Mouse (Mus musculus): ENCODE results near the gene Ndufb2. TPM values are rescaled to one million over a fixed set of nuclear protein-coding genes. Genes with fewer than 3 reads are reported as not detected.

Ndufb2 gene
- polyA plus RNA-seq, 1 experiment: 266 TPM

DNA sequence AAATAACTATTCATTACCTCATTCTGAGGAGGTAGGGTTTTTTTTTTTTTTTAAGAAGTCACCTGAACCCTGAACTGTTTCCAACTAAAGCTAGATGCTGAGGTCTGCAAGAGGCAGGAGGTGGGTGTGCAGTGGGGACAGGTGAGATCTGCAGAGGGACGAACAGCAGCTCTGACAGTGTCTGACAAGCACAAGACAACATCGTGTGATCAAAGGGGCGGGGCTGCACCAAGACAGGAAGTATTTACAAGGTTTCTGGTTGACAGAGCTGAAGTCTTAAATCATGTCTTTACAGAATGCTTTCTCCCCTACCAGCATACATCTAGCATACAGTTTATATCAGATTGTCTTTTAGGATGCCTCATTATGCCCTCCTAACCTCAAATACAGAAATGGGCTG is 14.5 kb downstream of the Ndufb2 start:
- H3K4me1 ChIP-seq (ENCODE audit: control insufficient read depth, insufficient read depth, low read length): peaks cover 2% of the 10 kb centered on the region
- no peak overlapping the region for H3K4me3 ChIP-seq (ENCODE audit: insufficient read depth, low read length)
- H3K27ac ChIP-seq (ENCODE audit: insufficient read depth, low read length): no peak overlapping the region
- no peak for TF ChIP-seq CTCF (IDR thresholded peaks at IDR 0.05; ENCODE audit: extremely low read depth, insufficient read depth, low read length)
- TF ChIP-seq POLR2A (IDR thresholded peaks at IDR 0.05; ENCODE audit: extremely low read depth, insufficient read depth, low read length): no peak

DNA sequence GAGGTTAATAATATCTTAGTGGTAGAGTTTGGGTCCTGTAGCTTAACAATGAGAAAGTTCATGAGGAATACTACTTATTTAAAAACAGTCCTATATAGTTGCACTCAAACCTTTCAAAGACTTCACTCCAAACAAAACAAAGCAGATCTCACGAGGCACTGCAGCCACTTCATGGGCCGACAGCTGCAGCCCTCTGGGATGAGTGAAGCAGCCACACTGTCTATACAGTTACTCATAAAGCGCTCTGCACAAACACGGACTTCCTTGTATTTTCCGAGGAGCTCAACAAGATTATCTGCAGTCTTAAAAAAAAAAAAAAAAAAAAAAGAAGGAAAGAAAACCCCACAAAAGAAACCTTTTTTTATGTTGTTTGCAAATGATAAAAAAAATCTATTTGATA is 15.0 kb downstream of the Ndufb2 start:
- H3K4me3 ChIP-seq (ENCODE audit: insufficient read depth, low read length): no peak overlapping the region
- no peak overlapping the region for H3K27ac ChIP-seq (ENCODE audit: insufficient read depth, low read length)
- no peak for TF ChIP-seq CTCF (IDR thresholded peaks at IDR 0.05; ENCODE audit: extremely low read depth, insufficient read depth, low read length)
- TF ChIP-seq POLR2A (IDR thresholded peaks at IDR 0.05; ENCODE audit: extremely low read depth, insufficient read depth, low read length): no peak
- peaks cover 2% of the 10 kb centered on the region for H3K4me1 ChIP-seq (ENCODE audit: control insufficient read depth, insufficient read depth, low read length)

DNA sequence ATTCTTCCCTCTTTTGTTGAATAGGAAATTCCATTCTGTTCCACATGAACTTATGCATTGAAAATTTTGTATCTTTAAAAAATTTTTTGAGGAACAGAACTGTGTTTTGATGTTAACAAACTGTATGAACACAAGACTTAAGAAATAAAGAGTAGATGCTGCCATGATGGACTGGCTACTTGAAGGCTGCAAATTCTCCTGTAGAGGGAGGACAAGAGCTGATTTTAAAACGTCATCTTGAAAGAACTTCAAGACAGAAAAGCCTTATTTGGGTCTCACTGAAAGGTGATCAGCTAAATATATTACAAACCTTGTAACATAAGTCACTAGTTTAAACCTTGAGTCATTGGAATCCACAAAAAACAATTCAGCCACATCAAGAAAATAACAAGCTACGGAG is 17.8 kb downstream of the Ndufb2 start:
- H3K27ac ChIP-seq (ENCODE audit: insufficient read depth, low read length): no peak overlapping the region
- TF ChIP-seq POLR2A (IDR thresholded peaks at IDR 0.05; ENCODE audit: extremely low read depth, insufficient read depth, low read length) (no peak), CTCF (IDR thresholded peaks at IDR 0.05; ENCODE audit: extremely low read depth, insufficient read depth, low read length) (no peak)
- H3K4me3 ChIP-seq (ENCODE audit: insufficient read depth, low read length): no peak overlapping the region
- peaks cover 2% of the 10 kb centered on the region for H3K4me1 ChIP-seq (ENCODE audit: control insufficient read depth, insufficient read depth, low read length)

DNA sequence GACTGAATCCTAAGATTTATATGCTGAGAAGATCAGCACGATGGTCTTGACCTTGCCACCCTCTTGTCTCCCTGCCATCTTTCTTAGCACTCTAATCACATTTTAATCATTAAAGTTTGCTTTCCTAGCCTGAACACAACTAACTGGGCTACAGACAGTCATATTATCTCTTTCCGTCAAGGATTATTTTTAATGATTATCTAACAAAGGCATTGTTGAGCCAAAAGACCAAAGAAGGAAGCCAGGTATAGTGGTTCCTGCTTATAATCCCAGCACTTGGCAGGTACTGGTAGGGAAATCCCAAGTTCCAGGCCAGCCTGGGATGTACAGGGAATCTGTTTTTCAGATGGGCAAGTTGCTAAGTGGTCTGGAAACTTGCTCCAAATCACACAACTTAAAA is 18.9 kb downstream of the Ndufb2 start:
- H3K4me1 ChIP-seq (ENCODE audit: control insufficient read depth, insufficient read depth, low read length): no peaks in the 10 kb centered on the region; the same call in 1 of the 2 replicates
- TF ChIP-seq POLR2A (IDR thresholded peaks at IDR 0.05; ENCODE audit: extremely low read depth, insufficient read depth, low read length): no peak
- no peak for TF ChIP-seq CTCF (IDR thresholded peaks at IDR 0.05; ENCODE audit: extremely low read depth, insufficient read depth, low read length)
- no peak overlapping the region for H3K27ac ChIP-seq (ENCODE audit: insufficient read depth, low read length)
- no peak overlapping the region for H3K4me3 ChIP-seq (ENCODE audit: insufficient read depth, low read length)

Other genes starting within 250 kb of the Ndufb2 start
- gene Slc37a3, start 214.9 kb upstream of the Ndufb2 start, polyA plus RNA-seq (2012; rRNA removed): 32.7 and 36.3 TPM in 2 replicates
- gene Rab19, start 211.4 kb upstream of the Ndufb2 start, polyA plus RNA-seq (2012; rRNA removed): 0.08 TPM in 1 of 2 replicates, not detected in the other
- gene Mkrn1, start 172.1 kb upstream of the Ndufb2 start, polyA plus RNA-seq (2012; rRNA removed): 105 and 109 TPM in 2 replicates
- gene Dennd2a, start 34.7 kb upstream of the Ndufb2 start, polyA plus RNA-seq (2012; rRNA removed): 13.1 and 14.0 TPM in 2 replicates
- gene Adck2, start 18.7 kb upstream of the Ndufb2 start, polyA plus RNA-seq (2012; rRNA removed): 26.2 and 26.4 TPM in 2 replicates
- 0.81 and 1.9 TPM in 2 replicates for gene Gm42420, start 6.8 kb upstream of the Ndufb2 start, polyA plus RNA-seq (2012; rRNA removed)
- 38.5 and 39.1 TPM in 2 replicates for gene Braf, start 132.9 kb downstream of the Ndufb2 start, polyA plus RNA-seq (2012; rRNA removed)
- gene Mrps33, start 218.4 kb downstream of the Ndufb2 start, polyA plus RNA-seq (2012; rRNA removed): 305 and 307 TPM in 2 replicates